Mouse (Mus musculus): ENCODE data around the gene Dgkh. TPM values are rescaled to one million over a fixed set of nuclear protein-coding genes. Genes with fewer than 3 reads are reported as not detected.
A peak's percentile ranks its signal among the peaks of the same experiment; 100 is the strongest.
"Not testable (repeated sequence)": the region's sequence is repeated elsewhere in the genome, so short reads cannot be mapped to it uniquely, and the experiment has no call there.

The Dgkh gene
- polyA plus RNA-seq, 1 experiment from 2014 or later, result 1.2 TPM

DNA sequence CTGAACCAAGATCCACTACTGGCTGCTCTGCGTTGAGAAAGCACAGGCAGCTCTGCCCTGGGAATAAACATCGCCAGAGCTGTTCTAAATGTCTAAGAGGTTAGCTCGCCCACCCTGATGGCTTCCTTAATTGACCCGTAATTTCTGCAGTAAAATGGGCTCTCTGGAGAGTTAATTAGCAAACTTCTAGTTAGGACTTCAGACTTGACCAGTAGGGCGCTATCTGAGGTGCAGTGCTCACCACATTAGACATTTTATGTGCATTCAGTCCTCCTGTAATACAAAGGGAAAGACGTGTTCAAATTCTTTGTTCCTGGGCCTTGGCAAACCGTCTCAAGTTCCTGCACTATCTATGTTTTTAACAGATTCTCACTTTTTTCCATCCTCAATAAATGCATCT is 169.4 kb downstream of the Dgkh start:
- 83% methylated on average over 7 of the region's 7 CpGs for WGBS
- H3K27ac ChIP-seq (replicated peaks), result no peak overlapping the region

DNA sequence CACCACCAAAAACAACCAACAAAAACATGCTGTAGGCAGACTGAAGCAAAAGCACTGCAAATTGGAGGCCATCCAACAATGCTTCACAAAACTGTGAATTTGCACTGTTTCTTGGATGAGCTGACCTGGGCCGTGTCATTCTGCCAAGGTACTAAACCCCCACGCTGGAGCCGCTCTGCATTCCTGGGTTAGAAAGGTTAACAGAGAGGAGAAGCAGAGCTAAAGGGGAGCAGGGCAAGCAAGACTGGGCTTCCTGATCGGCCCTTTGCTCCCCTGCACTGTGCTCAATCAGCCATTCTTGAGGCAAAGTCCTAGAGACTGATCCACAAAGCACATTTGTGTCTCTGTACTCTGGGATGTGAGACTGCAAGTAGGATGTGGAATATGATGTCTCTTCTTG is 170.5 kb downstream of the Dgkh start:
- Histone ChIP-seq H3K4me3 (no peak overlapping the region), H3K9me3 (no peaks in the 10 kb centered on the region), H3K27ac (replicated peaks) (no peak overlapping the region), H3K4me2 (no peak overlapping the region), H3K4me1 (no peaks in the 10 kb centered on the region), H3K36me3 (peaks cover 6% of the 10 kb centered on the region; the same call in 1 of the 2 replicates), H3K27me3 (replicated peaks) (no peaks in the 10 kb centered on the region), H3K9ac (no peak overlapping the region)
- WGBS, result 70% methylated on average over 4 of the region's 4 CpGs
- no peak for ATAC-seq (ENCODE audit: extremely low read depth, insufficient number of reproducible peaks, low FRiP score, low TSS enrichment)

More for the DNA sequence above, 169.4 kb downstream of the Dgkh start:
- Histone ChIP-seq H3K4me3 (no peak overlapping the region), H3K9me3 (no peaks in the 10 kb centered on the region), H3K36me3 (peaks cover 9% of the 10 kb centered on the region), H3K4me2 (no peak overlapping the region), H3K4me1 (no peaks in the 10 kb centered on the region), H3K9ac (no peak overlapping the region), H3K27me3 (replicated peaks) (no peaks in the 10 kb centered on the region)
- ATAC-seq (ENCODE audit: extremely low read depth, insufficient number of reproducible peaks, low FRiP score, low TSS enrichment), result no peak

DNA sequence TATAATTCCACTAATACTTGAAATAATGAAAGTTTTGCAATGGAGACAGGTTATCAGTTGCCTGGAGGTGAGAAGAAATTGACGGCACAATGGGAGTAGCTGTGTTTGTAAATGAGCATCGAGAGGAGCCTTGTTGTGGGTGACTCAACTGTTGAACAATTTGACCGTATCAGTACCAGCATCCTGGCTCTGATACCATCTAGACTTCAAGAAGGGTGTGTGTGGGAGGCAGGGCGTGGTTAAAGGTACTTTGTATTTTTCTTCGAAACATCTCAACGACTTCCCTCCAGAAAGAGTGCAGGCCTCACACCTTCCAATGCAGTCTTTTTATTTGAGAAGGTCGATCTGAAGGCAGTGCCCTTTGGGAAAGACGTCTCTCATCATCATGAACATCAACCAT is 173.5 kb downstream of the Dgkh start:
- no peaks in the 10 kb centered on the region for H3K27me3 ChIP-seq (replicated peaks)
- ATAC-seq (ENCODE audit: extremely low read depth, insufficient number of reproducible peaks, low FRiP score, low TSS enrichment), result no peak
- no peak overlapping the region for H3K9ac ChIP-seq
- no peak overlapping the region for H3K4me2 ChIP-seq
- H3K4me1 ChIP-seq, result no peaks in the 10 kb centered on the region
- H3K4me3 ChIP-seq, result no peak overlapping the region
- H3K36me3 ChIP-seq, result peaks cover 6% of the 10 kb centered on the region; the same call in 1 of the 2 replicates
- no peak overlapping the region for H3K27ac ChIP-seq (replicated peaks)
- WGBS, result 79% methylated on average over 8 of the region's 8 CpGs
- H3K9me3 ChIP-seq, result no peaks in the 10 kb centered on the region

DNA sequence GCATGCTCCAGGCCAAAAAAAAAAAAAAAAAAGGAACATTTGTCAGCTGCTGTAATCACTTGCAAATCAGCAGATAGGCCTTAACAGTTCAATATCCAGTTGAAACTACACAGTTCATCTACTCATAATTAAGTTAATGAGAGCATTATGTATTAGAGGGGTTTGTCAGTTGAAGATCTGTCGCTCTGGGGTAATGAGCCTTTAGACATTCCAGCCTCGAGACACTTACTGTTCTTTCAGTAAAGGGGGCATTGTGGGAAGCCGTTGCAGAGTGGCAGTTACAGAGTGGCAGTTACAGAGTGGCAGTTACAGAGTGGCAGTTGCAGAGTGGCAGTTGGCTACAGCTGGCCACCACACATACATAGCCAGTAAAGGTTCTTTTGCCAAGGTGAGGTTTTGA is 177.7 kb downstream of the Dgkh start:
- H3K4me3 ChIP-seq; H3K9ac ChIP-seq; ATAC-seq (ENCODE audit: extremely low read depth, insufficient number of reproducible peaks, low FRiP score, low TSS enrichment); H3K4me1 ChIP-seq; H3K9me3 ChIP-seq; H3K36me3 ChIP-seq; H3K27ac ChIP-seq (replicated peaks); H3K27me3 ChIP-seq (replicated peaks); H3K4me2 ChIP-seq: not testable (repeated sequence)
- 72% methylated on average over 3 of the region's 3 CpGs for WGBS

DNA sequence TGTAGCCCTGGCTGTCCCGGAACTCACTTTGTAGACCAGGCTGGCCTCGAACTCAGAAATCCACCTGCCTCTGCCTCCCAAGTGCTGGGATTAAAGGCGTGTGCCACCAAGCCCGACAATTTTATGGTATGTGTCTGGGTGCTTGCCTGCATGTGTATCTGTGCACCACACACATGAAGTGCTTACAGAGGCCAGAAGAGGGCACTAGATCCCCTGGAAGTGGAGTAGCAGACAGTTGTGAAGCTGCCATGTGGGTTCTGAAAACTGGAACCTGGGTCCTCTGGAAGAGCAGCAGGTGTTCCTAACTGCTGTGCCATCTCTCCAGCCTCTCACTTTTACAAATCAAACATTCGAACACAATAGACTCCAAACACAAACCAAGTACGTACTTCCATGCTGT is 178.9 kb downstream of the Dgkh start:
- 90% methylated on average over 6 of the region's 6 CpGs for WGBS

DNA sequence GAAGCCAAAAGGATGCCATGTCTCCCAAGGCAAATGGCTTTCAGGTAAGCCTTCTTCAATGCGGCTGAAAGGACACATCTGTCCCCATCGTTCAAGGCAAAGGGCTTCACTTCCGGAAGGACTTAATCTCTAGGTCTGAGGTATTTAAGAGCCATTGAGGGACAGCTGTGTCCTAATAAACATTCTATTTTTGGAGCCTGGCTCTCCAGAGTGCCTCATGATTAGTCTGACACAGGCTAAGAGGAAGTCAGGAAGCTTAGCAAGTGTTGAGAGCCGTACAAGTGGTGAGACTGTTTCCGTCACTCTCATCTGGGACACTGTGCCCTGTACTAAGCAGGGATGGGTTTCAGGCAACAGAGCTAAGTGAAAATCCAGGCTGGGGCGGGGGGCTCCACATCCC is 183.8 kb downstream of the Dgkh start:
- Histone ChIP-seq H3K4me2 (peak overlapping the region; percentile 37), H3K27me3 (replicated peaks) (no peaks in the 10 kb centered on the region), H3K4me3 (no peak overlapping the region), H3K9me3 (no peaks in the 10 kb centered on the region), H3K27ac (replicated peaks) (peak overlapping the region; percentile 82), H3K4me1 (peaks cover 18% of the 10 kb centered on the region), H3K36me3 (no peaks in the 10 kb centered on the region), H3K9ac (0 out of 2 replicates have a peak overlapping the region, but pooled peaks have one; percentile 2)
- ATAC-seq (ENCODE audit: extremely low read depth, insufficient number of reproducible peaks, low FRiP score, low TSS enrichment), result peak; percentile 58; the same call in 1 of the 2 replicates
- WGBS, result 19% methylated on average over 6 of the region's 6 CpGs

More for the DNA sequence above, 178.9 kb downstream of the Dgkh start:
- no peak overlapping the region for H3K27ac ChIP-seq (replicated peaks)
- H3K36me3 ChIP-seq, result peaks cover 5% of the 10 kb centered on the region; the same call in 1 of the 2 replicates
- no peak for ATAC-seq (ENCODE audit: extremely low read depth, insufficient number of reproducible peaks, low FRiP score, low TSS enrichment)
- H3K9me3 ChIP-seq, result no peaks in the 10 kb centered on the region
- no peak overlapping the region for H3K9ac ChIP-seq
- H3K4me3 ChIP-seq, result no peak overlapping the region
- no peak overlapping the region for H3K4me2 ChIP-seq
- peaks cover 8% of the 10 kb centered on the region for H3K4me1 ChIP-seq
- no peaks in the 10 kb centered on the region for H3K27me3 ChIP-seq (replicated peaks)

DNA sequence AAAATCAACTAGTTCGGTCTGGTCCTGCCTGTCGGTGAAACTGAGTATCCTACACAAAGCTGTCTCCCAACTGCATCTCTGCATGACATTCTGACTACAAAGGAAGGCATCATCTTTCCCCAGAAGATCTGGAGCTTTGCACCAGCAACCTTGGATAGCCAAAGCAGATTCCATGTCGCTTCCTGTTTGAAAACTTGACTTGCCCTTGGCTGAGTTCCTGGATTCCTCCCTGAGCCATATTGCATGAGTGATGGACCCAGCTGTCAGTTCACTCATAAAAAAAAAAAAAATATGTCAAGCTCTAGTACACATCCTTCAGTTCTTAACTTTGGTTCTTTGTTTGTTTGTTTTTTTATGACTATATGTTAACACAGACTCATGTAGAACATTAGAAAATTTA is 191.3 kb downstream of the Dgkh start:
- Histone ChIP-seq H3K4me3 (no peak overlapping the region), H3K27ac (replicated peaks) (no peak overlapping the region), H3K9me3 (no peaks in the 10 kb centered on the region), H3K4me1 (peaks cover 16% of the 10 kb centered on the region), H3K4me2 (no peak overlapping the region), H3K36me3 (no peaks in the 10 kb centered on the region), H3K27me3 (replicated peaks) (no peaks in the 10 kb centered on the region), H3K9ac (no peak overlapping the region)
- 67% methylated on average over 3 of the region's 3 CpGs for WGBS
- no peak for ATAC-seq (ENCODE audit: extremely low read depth, insufficient number of reproducible peaks, low FRiP score, low TSS enrichment)

DNA sequence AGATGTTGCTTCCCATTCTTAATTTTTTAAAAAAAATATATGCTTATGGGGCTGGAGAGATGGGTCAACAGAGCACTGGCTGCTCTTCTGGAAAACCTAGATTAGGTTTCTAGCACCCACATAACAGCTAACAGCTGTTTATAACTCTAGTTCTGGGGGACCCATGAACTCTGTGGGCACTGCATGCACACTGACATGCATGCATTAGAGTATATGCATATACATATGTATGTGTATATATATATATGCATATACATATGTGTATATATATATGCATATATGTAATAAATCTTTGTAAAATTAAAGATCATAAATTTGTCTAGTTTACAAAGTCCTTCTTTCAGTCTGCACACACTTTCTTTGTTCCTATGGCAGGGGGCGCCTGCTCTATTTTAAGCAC is 192.8 kb downstream of the Dgkh start:
- H3K4me1 ChIP-seq, result peaks cover 26% of the 10 kb centered on the region
- H3K9ac ChIP-seq, result no peak overlapping the region
- H3K27me3 ChIP-seq (replicated peaks), result no peaks in the 10 kb centered on the region
- no peak overlapping the region for H3K4me3 ChIP-seq
- no peak overlapping the region for H3K27ac ChIP-seq (replicated peaks)
- 82% methylated on average over 1 of the region's 1 CpGs for WGBS
- no peak for ATAC-seq (ENCODE audit: extremely low read depth, insufficient number of reproducible peaks, low FRiP score, low TSS enrichment)
- no peaks in the 10 kb centered on the region for H3K36me3 ChIP-seq
- no peaks in the 10 kb centered on the region for H3K9me3 ChIP-seq
- H3K4me2 ChIP-seq, result no peak overlapping the region

DNA sequence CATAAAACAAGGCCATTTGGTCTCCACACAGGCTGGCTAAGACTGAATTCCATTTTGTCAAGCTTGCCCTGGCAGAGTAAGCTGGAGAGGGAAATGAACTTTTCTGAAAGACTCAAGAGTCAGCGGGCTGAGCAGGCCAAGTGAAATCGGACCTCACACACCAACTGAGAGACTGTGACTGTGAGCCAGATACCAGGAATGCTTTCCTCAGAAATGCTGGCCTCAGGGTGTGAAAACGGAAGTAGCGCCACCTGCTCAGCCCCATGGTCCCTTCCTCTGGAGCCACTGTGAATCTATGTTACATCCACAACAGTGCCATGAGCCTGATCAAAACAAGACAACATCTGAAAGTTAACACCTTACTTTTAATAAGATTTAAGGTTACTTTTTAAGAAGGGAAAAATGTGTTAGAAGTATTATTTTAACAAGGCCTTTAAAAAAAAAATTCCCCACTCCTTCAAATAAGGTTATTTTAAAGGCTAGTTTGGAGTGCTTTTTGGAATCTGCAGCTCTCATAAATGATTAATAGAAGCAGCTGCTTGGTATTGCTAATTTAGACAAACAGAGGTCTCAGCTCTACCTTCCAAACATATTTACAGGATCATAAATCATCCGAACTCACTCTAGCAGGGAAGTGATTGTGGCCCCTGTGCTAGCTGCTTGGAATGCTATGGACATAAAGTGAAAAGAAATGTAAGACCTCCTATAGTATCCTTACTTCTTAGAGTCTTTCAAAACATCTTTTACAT is 193.8 kb downstream of the Dgkh start:
- Histone ChIP-seq H3K9me3 (no peaks in the 10 kb centered on the region), H3K4me3 (no peak overlapping the region), H3K27me3 (replicated peaks) (no peaks in the 10 kb centered on the region), H3K27ac (replicated peaks) (peak overlapping the region; percentile 70), H3K9ac (0 out of 2 replicates have a peak overlapping the region, but pooled peaks have one; percentile 8), H3K4me2 (no peak overlapping the region), H3K4me1 (peaks cover 34% of the 10 kb centered on the region), H3K36me3 (no peaks in the 10 kb centered on the region)
- no peak for ATAC-seq (ENCODE audit: extremely low read depth, insufficient number of reproducible peaks, low FRiP score, low TSS enrichment)
- 32% methylated on average over 5 of the region's 5 CpGs for WGBS

DNA sequence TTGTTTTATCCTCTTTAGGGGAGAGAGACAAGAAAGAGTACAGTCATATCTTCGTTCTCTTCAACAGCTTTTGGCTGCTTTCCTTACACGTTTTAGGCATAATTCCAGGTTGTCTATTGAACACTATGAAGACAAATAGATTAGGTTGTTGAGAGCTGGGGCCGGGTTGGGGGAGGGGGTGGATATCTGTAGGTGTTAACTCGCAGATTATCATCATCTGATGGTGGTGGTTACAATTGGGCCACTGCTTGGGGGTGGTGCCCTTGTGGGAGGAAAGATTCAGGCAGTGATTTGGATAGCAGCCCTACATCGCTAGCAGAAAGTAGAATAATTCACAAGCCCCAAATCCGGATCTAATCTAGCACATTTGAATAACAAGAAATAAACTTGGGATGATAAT is 195.0 kb downstream of the Dgkh start:
- 54% methylated on average over 6 of the region's 6 CpGs for WGBS
- Histone ChIP-seq H3K27me3 (replicated peaks) (no peaks in the 10 kb centered on the region), H3K4me2 (peak overlapping the region; percentile 72), H3K36me3 (no peaks in the 10 kb centered on the region), H3K9me3 (no peaks in the 10 kb centered on the region), H3K4me3 (no peak overlapping the region; the same call in 1 of the 2 replicates), H3K4me1 (peaks cover 45% of the 10 kb centered on the region), H3K27ac (replicated peaks) (peak overlapping the region; percentile 90), H3K9ac (peak overlapping the region; percentile 97)
- no peak for ATAC-seq (ENCODE audit: extremely low read depth, insufficient number of reproducible peaks, low FRiP score, low TSS enrichment)

DNA sequence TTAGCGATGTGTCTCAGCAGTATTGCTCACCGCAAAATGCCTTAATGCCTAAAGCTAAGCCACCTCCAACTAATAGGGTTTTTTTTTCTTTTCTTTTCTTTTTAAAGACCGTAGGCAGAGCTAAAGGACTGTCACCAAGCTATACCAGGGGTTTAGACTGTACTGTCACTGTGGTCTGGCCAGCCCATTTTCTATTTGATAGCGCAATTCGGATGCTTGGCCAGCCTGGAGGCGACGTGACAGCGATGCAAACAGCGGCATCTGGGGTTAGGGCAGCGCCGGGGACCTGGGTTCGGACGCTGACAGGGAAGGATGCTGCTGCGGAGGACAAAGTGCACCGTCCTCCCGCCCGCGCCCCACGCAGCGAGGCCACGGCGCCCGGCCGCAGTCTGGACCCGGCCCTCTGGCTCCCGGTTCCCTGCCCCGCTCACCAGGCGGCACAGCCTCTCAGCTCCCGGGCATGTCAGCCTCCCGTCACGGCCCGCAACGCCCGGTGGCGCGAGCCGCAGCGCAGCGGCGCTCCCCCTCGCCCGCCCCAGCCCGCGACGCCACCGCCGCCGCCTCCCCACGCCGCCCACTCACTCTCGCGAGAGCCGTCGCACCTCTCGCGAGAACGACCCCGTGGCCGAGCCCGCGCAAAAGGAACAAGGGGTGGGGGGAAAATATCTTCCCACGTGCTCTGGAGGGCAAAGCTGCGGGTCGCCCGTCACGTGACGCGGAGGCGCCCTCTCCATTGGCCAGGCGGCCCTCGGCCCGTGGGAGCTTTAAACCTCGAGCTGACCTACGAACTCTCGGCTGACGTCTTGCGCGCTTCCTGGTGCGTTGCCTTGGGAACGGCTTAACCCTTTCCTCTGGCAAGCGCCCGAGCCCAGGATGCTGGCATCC is 196.1 kb downstream of the Dgkh start, which contains the start of gene Akap11:
Gene Akap11, minus strand, starts transcription at position 528 of the 885 bp plus-strand sequence.
- WGBS, result under 1% methylated on average over 82 of the region's 82 CpGs
- Histone ChIP-seq H3K27ac (replicated peaks) (peak within 1 kb of the TSS; percentile 90), H3K4me1 (peaks cover 56% of the 10 kb centered on the region), H3K9ac (peak within 1 kb of the TSS; percentile 97), H3K4me2 (peak within 1 kb of the TSS; percentile 72), H3K9me3 (no peaks in the 10 kb centered on the region), H3K4me3 (peak within 1 kb of the TSS; percentile 85), H3K27me3 (replicated peaks) (no peaks in the 10 kb centered on the region), H3K36me3 (no peaks in the 10 kb centered on the region)
- ATAC-seq (ENCODE audit: extremely low read depth, insufficient number of reproducible peaks, low FRiP score, low TSS enrichment), result peak; percentile 87
